Mouse (Mus musculus) CH12.LX (cell line): ENCODE results near the gene Prkcd. TPM values are rescaled to one million over a fixed set of nuclear protein-coding genes. Genes with fewer than 3 reads are reported as not detected.

ENCODE experiments used
- DNase-seq: peaks from one replicate; pipeline ENCODE4 v3.0.0-alpha.2; 2013; ENCODE audit errors: extremely low read depth
- H3K27ac ChIP-seq: 2 replicates; pipeline ENCODE4 v1.5.1; 2012; ENCODE audit warnings: low read depth, mild to moderate bottlenecking, control low read depth, moderate library complexity; ENCODE audit not compliant: insufficient read depth
- H3K27me3 ChIP-seq: replicated peaks from 2 replicates; pipeline ENCODE3; 2012; ENCODE audit warnings: inconsistent platforms
- H3K36me3 ChIP-seq, 2 experiments: replicated peaks in 1 of 2; 2 replicates each; pipeline versions ENCODE3 to v1.6.1; 2012; ENCODE audit warnings: inconsistent platforms in 1 of 2, low read length in 1 of 2, mild to moderate bottlenecking in 1 of 2, mixed read lengths in 1 of 2, moderate library complexity in 1 of 2; ENCODE audit not compliant: control insufficient read depth in 1 of 2, insufficient read depth in 1 of 2
- H3K4me1 ChIP-seq, 2 experiments: 2 replicates each; pipeline ENCODE4 v1.6.1; 2012; ENCODE audit warnings: inconsistent platforms in 1 of 2, moderate library complexity in 1 of 2; ENCODE audit not compliant: insufficient read depth in 2 of 2, control insufficient read depth in 1 of 2
- H3K4me2 ChIP-seq: 2 replicates; pipeline ENCODE4 v1.6.1; 2012; ENCODE audit warnings: low read depth, mild to moderate bottlenecking, control low read depth; ENCODE audit not compliant: poor library complexity, insufficient read depth, severe bottlenecking
- H3K4me3 ChIP-seq, 3 experiments: fragments of 150-350 bp in 1 of 3; sonication (generic) in 1 of 3; replicated peaks in 1 of 3; 2 replicates each; pipeline versions ENCODE3 to v1.5.1; 2011 to 2012; ENCODE audit warnings: low read depth in 2 of 3, low read length in 2 of 3, mild to moderate bottlenecking in 2 of 3, moderate library complexity in 2 of 3, control low read depth in 1 of 3, improper control_type of control experiment in 1 of 3, inconsistent platforms in 1 of 3, mixed read lengths in 1 of 3; ENCODE audit not compliant: poor library complexity in 1 of 3
- H3K79me2 ChIP-seq: replicated peaks from 2 replicates; pipeline ENCODE4 v1.6.1; 2012; ENCODE audit warnings: mild to moderate bottlenecking, moderate library complexity; ENCODE audit not compliant: control insufficient read depth, poor library complexity, insufficient read depth, severe bottlenecking; ENCODE audit errors: extremely low read depth
- H3K9ac ChIP-seq: 2 replicates; pipeline ENCODE4 v1.6.1; 2012; ENCODE audit warnings: low read depth, mild to moderate bottlenecking, control low read depth, moderate library complexity; ENCODE audit not compliant: insufficient read depth
- H3K9me3 ChIP-seq: replicated peaks from 2 replicates; pipeline ENCODE3; 2012; ENCODE audit warnings: low read length, inconsistent platforms, mixed read lengths
- CHD1 ChIP-seq: IDR thresholded peaks from 2 replicates; pipeline ENCODE4 v1.6.1; 2012; ENCODE audit warnings: low read depth, low read length, improper control_type of control experiment, inconsistent platforms
- CHD2 ChIP-seq: IDR thresholded peaks from 2 replicates; pipeline ENCODE4 v1.6.1; 2011; ENCODE audit warnings: low read length, improper control_type of control experiment
- CTCF ChIP-seq, 2 experiments: IDR thresholded peaks in 1 of 2; conservative IDR thresholded peaks in 1 of 2; 2 replicates each; pipeline ENCODE4 v1.5.1; 2011 to 2012; ENCODE audit warnings: low read depth in 2 of 2, low read length in 2 of 2, improper control_type of control experiment in 1 of 2, inconsistent platforms in 1 of 2, mild to moderate bottlenecking in 1 of 2, moderate library complexity in 1 of 2
- E2F4 ChIP-seq: IDR thresholded peaks from 2 replicates; pipeline ENCODE4 v1.6.1; 2011; ENCODE audit warnings: low read depth, low read length, improper control_type of control experiment; ENCODE audit not compliant: insufficient replicate concordance
- HCFC1 ChIP-seq: IDR thresholded peaks from 2 replicates; pipeline ENCODE4 v1.6.1; 2012; ENCODE audit warnings: low read depth, mild to moderate bottlenecking, inconsistent platforms, low read length, improper control_type of control experiment
- JUND ChIP-seq: conservative IDR thresholded peaks from 2 replicates; pipeline ENCODE4 v1.6.1; 2011; ENCODE audit warnings: low read depth, low read length, improper control_type of control experiment
- KAT2A ChIP-seq: IDR thresholded peaks from 2 replicates; pipeline ENCODE4 v1.6.1; 2012; ENCODE audit warnings: low read length, improper control_type of control experiment, inconsistent platforms; ENCODE audit not compliant: insufficient replicate concordance
- MEF2A ChIP-seq: IDR thresholded peaks from 2 replicates; pipeline ENCODE4 v1.6.1; 2014; ENCODE audit warnings: low read depth, mild to moderate bottlenecking, inconsistent platforms, low read length, improper control_type of control experiment, borderline replicate concordance
- MXI1 ChIP-seq: IDR thresholded peaks from 2 replicates; pipeline ENCODE4 v1.6.1; 2011; ENCODE audit warnings: mild to moderate bottlenecking, low read depth, low read length, improper control_type of control experiment
- MYC ChIP-seq: IDR thresholded peaks from 2 replicates; pipeline ENCODE4 v1.6.1; 2011; ENCODE audit warnings: low read depth, mild to moderate bottlenecking, improper control_type of control experiment, low read length
- NELFE ChIP-seq: IDR thresholded peaks from 2 replicates; pipeline ENCODE4 v1.6.1; 2011; ENCODE audit warnings: low read depth, low read length, improper control_type of control experiment
- NRF1 ChIP-seq: IDR thresholded peaks from 2 replicates; pipeline ENCODE4 v1.6.1; 2014; ENCODE audit warnings: low read depth, mild to moderate bottlenecking, inconsistent platforms, low read length, improper control_type of control experiment, moderate library complexity
- POLR2A ChIP-seq: IDR thresholded peaks from 2 replicates; pipeline ENCODE4 v1.6.1; 2011; ENCODE audit warnings: low read depth, mild to moderate bottlenecking, improper control_type of control experiment, low read length
- POLR2AphosphoS2 ChIP-seq: IDR thresholded peaks from 2 replicates; pipeline ENCODE4 v1.6.1; 2011; ENCODE audit warnings: low read depth, low read length, improper control_type of control experiment
- RAD21 ChIP-seq: IDR thresholded peaks from 2 replicates; pipeline ENCODE4 v1.6.1; 2011; ENCODE audit warnings: low read depth, mild to moderate bottlenecking, low read length, improper control_type of control experiment, moderate library complexity
- RCOR1 ChIP-seq: conservative IDR thresholded peaks from 2 replicates; pipeline ENCODE4 v1.6.1; 2012; ENCODE audit warnings: low read depth, mild to moderate bottlenecking, inconsistent platforms, low read length, improper control_type of control experiment
- SIN3A ChIP-seq: IDR thresholded peaks from 2 replicates; pipeline ENCODE4 v1.6.1; 2012; ENCODE audit warnings: low read length, improper control_type of control experiment, inconsistent platforms
- SMC3 ChIP-seq: IDR thresholded peaks from 2 replicates; pipeline ENCODE4 v1.6.1; 2011; ENCODE audit warnings: low read depth, low read length, improper control_type of control experiment
- TBP ChIP-seq: conservative IDR thresholded peaks from 2 replicates; pipeline ENCODE4 v1.6.1; 2011; ENCODE audit warnings: low read depth, low read length, improper control_type of control experiment
- UBTF ChIP-seq: IDR thresholded peaks from 2 replicates; pipeline ENCODE4 v1.6.1; 2012; ENCODE audit warnings: low read depth, mild to moderate bottlenecking, inconsistent platforms, low read length, improper control_type of control experiment, moderate library complexity
- USF1 ChIP-seq: IDR thresholded peaks from 2 replicates; pipeline ENCODE4 v1.6.1; 2014; ENCODE audit warnings: low read depth, mild to moderate bottlenecking, inconsistent platforms, low read length, improper control_type of control experiment
- ZKSCAN1 ChIP-seq: IDR thresholded peaks from 2 replicates; pipeline ENCODE4 v1.6.1; 2012; ENCODE audit warnings: low read depth, inconsistent platforms, low read length, improper control_type of control experiment, borderline replicate concordance
- ZMIZ1 ChIP-seq: IDR thresholded peaks from 2 replicates; pipeline ENCODE4 v1.6.1; 2012; ENCODE audit warnings: low read depth, mild to moderate bottlenecking, inconsistent platforms, low read length, improper control_type of control experiment
- ZNF384 ChIP-seq: IDR thresholded peaks from 2 replicates; pipeline ENCODE4 v1.6.1; 2012; ENCODE audit warnings: low read depth, low read length, improper control_type of control experiment, inconsistent platforms
- dilution Hi-C: fragments of 300-500 bp; cut with MboI; formaldehyde crosslinking; loops from 2 replicates; pipeline ENCODE4 v1.14.3; 2020; ENCODE audit warnings: low sequenced_read_pairs; ENCODE audit not compliant: extremely low pct_unique_long_range_greater_than_20kb, extremely low pct_ligation_motif_present
- in situ Hi-C: fragments of 300-500 bp; cut with MboI; formaldehyde crosslinking; loops from 3 replicates; pipeline ENCODE4 v1.14.3; 2019; ENCODE audit warnings: low sequenced_read_pairs, low pct_ligation_motif_present, low pct_unique_long_range_greater_than_20kb, mixed read lengths
- polyA plus RNA-seq: library from polyadenylated mRNA; unstranded; fragments of >175 nt; gene quantifications from 2 replicates; pipeline ENCODE4 v1.2.1, GENCODE M21; 2012; ENCODE audit warnings: low read depth; ENCODE audit not compliant: insufficient read length
- total RNA-seq, 2 experiments: library from RNA; depleted of rRNA; stranded (reverse); fragments of 300-350 nt in 1 of 2; fragments of >200 nt in 1 of 2; gene quantifications; 2 replicates each; pipeline ENCODE4 v1.2.3; 2012 to 2014

The Prkcd gene
- total and polyA plus RNA-seq, 3 experiments = 109 to 186 (median 122) TPM

DNA sequence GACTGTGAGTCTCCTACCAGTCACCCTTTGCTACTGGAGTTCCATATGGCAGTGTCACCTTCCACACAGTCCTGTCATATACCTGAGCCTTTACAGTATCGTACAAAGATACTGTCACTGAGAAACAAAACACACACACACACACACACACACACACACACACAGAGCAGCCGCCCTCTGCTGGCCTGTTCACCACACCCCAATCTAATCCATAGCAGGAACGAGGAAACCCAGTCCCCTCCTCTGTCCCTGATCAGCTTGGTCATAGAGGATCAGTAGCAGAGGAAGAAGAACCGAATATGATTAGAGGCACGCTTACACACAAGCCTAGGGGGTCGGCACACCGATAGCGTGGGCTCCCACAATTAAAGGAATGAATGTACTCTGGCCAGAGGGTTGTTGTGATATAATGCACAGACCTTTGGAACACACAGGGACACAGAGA lies 1.7 kb downstream of the Prkcd start (continued):
- TF ChIP-seq USF1 (no peak), MYC (no peak), CHD1 (no peak), UBTF (no peak), MEF2A (0 out of 2 replicates have a peak, but pooled peaks have one; percentile 15), CHD2 (no peak), RAD21 (peak; percentile 1), NRF1 (no peak), POLR2A (no peak), CTCF (conservative IDR thresholded peaks at IDR 0.05 in 1 of 2, IDR thresholded peaks at IDR 0.05 in 1 of 2; ENCODE audit: low read depth in 2 of 2, low read length in 2 of 2) (peak in 1 of 2 experiments; percentile 55; a peak in 2 of 4 replicates)
- TF ChIP-seq, all 38 proteins: peak for 9

DNA sequence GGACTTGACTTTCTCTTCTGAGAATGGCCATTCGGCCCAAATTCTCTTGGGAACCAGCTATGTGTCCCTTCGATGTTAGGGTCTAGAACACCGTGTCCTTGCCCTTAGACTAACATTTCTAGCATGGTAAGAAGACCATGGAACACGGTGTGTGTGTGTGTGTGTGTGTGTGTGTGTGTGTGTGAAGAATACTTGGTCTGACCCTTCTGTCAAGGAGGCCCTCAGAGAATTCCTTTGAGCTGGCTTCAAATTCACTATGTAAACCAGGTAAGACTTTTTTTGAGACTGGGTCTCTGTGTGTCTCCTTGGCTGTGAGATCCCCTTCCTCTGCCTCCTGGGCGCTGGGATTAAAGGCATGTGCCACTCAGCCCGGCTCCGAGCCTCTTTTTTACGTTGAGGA lies 3.5 kb downstream of the Prkcd start:
- Histone ChIP-seq H3K27me3 (no peaks in the 10 kb centered on the region), H3K4me1 (peaks cover 47 to 73% of the 10 kb centered on the region in 2 experiments), H3K4me3 (no peak overlapping the region), H3K9ac (no peak overlapping the region), H3K36me3 (peaks cover 20 to 68% of the 10 kb centered on the region in 2 experiments), H3K9me3 (no peaks in the 10 kb centered on the region), H3K27ac (no peak overlapping the region), H3K79me2 (peaks cover 82% of the 10 kb centered on the region), H3K4me2 (no peak overlapping the region; the same call in 1 of the 2 replicates)
- in situ Hi-C loops = no loop called here
- TF ChIP-seq UBTF = no peak
- no peak for TF ChIP-seq ZNF384
- TF ChIP-seq MEF2A = no peak
- no peak for TF ChIP-seq RAD21
- TF ChIP-seq CHD1 = no peak
- no peak for TF ChIP-seq HCFC1
- TF ChIP-seq TBP = no peak
- no peak for TF ChIP-seq NELFE
- dilution Hi-C loops = no loop called here
- no peak for DNase-seq

DNA sequence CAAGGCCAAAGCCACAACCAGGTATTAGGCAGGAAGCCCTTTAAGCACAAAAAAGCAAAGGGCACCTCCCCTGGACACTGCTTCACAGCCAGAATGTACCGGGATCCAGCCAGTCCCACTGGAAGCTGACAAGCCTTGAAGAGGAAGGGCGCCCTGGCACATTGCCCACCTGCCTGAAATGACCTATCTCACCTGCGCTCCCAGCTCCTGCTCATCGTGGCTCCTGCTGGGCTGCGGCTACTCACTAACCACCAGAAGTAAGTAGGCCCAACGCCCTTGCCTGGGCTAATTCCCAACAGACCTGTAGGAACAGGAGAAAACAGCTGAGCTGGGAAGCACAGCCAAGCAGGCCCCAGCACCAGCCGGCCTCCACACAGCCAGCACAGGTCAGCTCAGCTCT lies 3.9 kb downstream of the Prkcd start:
- peaks cover 24 to 72% of the 10 kb centered on the region in 2 experiments for H3K36me3 ChIP-seq
- H3K4me1 ChIP-seq = peaks cover 51 to 75% of the 10 kb centered on the region in 2 experiments
- H3K27ac ChIP-seq = no peak overlapping the region
- no peak overlapping the region; the same call in 1 of the 2 replicates for H3K4me2 ChIP-seq
- dilution Hi-C loops (no loop called here), in situ Hi-C loops (no loop called here)
- H3K9ac ChIP-seq = no peak overlapping the region
- H3K79me2 ChIP-seq = peaks cover 85% of the 10 kb centered on the region
- DNase-seq = no peak
- TF ChIP-seq KAT2A = no peak
- TF ChIP-seq JUND = no peak
- no peak for TF ChIP-seq ZKSCAN1
- TF ChIP-seq POLR2AphosphoS2 = no peak
- no peak for TF ChIP-seq SMC3
- TF ChIP-seq POLR2A = no peak
- no peak for TF ChIP-seq RCOR1
- no peak for TF ChIP-seq CHD1
- no peak for TF ChIP-seq MXI1
- TF ChIP-seq TBP = no peak
- TF ChIP-seq E2F4 = no peak
- no peak for TF ChIP-seq NELFE
- TF ChIP-seq USF1 = no peak
- no peak for TF ChIP-seq ZMIZ1
- TF ChIP-seq SIN3A = no peak
- H3K9me3 ChIP-seq = no peaks in the 10 kb centered on the region
- H3K4me3 ChIP-seq = no peak overlapping the region
- no peaks in the 10 kb centered on the region for H3K27me3 ChIP-seq
